Mouse (Mus musculus): ENCODE data around the gene Rac2. TPM values are rescaled to one million over a fixed set of nuclear protein-coding genes. Genes with fewer than 3 reads are reported as not detected.

Gene Rac2
- polyA plus RNA-seq, 1 experiment from 2014 or later, result 7.4 TPM

DNA sequence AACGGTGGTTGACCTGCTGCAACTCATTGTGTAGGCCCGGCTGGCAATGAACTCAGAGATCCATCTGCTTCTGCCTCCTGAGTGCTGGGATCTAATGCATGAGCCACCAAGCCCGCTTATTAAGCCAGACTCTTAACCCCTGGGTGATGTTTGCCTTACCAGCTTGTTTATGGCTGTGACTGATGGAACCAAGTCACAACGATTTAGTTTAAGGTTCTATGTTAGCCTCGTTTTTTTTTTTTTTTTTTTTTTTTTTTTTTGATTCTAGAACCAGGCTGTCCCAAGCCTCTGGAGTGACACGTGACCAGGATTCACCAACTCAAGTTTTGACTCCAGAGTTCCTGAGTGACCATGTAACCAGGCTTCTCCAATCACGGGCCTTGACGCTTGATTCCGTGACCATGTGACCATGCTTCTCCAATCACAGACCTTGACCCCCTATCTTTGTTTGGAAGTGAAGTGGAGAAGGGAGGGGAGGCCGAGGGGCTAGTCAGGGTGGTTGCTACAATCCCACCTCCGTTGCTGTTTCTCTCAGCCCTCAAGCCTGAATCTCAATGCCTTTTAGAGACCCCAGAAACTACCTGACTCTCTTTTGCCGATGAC is 63.2 kb downstream of the Rac2 start:
- H3K4me2 ChIP-seq, result peak overlapping the region; percentile 4; the same call in 1 of the 2 replicates
- no peak overlapping the region for H3K27ac ChIP-seq
- peaks cover 6% of the 10 kb centered on the region for H3K4me1 ChIP-seq
- 48% methylated on average over 12 of the region's 12 CpGs for WGBS
- no peaks in the 10 kb centered on the region for H3K9me3 ChIP-seq
- H3K27me3 ChIP-seq (replicated peaks), result no peaks in the 10 kb centered on the region
- H3K36me3 ChIP-seq (replicated peaks), result no peaks in the 10 kb centered on the region
- H3K9ac ChIP-seq, result no peak overlapping the region
- ATAC-seq (replicated peaks), result no peak
- no peak overlapping the region for H3K4me3 ChIP-seq

Other genes with a start within 250 kb of the Rac2 start
- 0.50 and 0.74 TPM in 2 replicates for gene Csf2rb, start 247.0 kb downstream of the Rac2 start, polyA plus RNA-seq (2015; fragmentation: Nextera tagmentation; extraction: Ambion mirVana)
- gene Tex33, start 176.9 kb downstream of the Rac2 start, polyA plus RNA-seq (2015; fragmentation: Nextera tagmentation; extraction: Ambion mirVana), result not detected in 2 replicates
- 11.5 and 15.6 TPM in 2 replicates for gene Tst, start 166.9 kb downstream of the Rac2 start, polyA plus RNA-seq (2015; fragmentation: Nextera tagmentation; extraction: Ambion mirVana)
- 4.3 and 5.3 TPM in 2 replicates for gene Mpst, start 166.4 kb downstream of the Rac2 start, polyA plus RNA-seq (2015; fragmentation: Nextera tagmentation; extraction: Ambion mirVana)
- gene Kctd17, start 144.2 kb downstream of the Rac2 start, polyA plus RNA-seq (2015; fragmentation: Nextera tagmentation; extraction: Ambion mirVana), result 162 and 163 TPM in 2 replicates
- gene Tmprss6, start 104.1 kb downstream of the Rac2 start, polyA plus RNA-seq (2015; fragmentation: Nextera tagmentation; extraction: Ambion mirVana), result 0.28 and 0.61 TPM in 2 replicates
- gene Il2rb, start 77.5 kb downstream of the Rac2 start, polyA plus RNA-seq (2015; fragmentation: Nextera tagmentation; extraction: Ambion mirVana), result 0.05 TPM in 1 of 2 replicates, not detected in the other
- 6.6 and 7.5 TPM in 2 replicates for gene C1qtnf6, start 41.4 kb downstream of the Rac2 start, polyA plus RNA-seq (2015; fragmentation: Nextera tagmentation; extraction: Ambion mirVana)
- 0.31 and 0.56 TPM in 2 replicates for gene Sstr3, start 28.1 kb downstream of the Rac2 start, polyA plus RNA-seq (2015; fragmentation: Nextera tagmentation; extraction: Ambion mirVana)
- gene Cyth4, start 24.3 kb upstream of the Rac2 start, polyA plus RNA-seq (2015; fragmentation: Nextera tagmentation; extraction: Ambion mirVana), result 5.6 and 6.4 TPM in 2 replicates
- 10.1 and 11.1 TPM in 2 replicates for gene Elfn2, start 146.0 kb upstream of the Rac2 start, polyA plus RNA-seq (2015; fragmentation: Nextera tagmentation; extraction: Ambion mirVana)
- gene Mfng, start 200.7 kb upstream of the Rac2 start, polyA plus RNA-seq (2015; fragmentation: Nextera tagmentation; extraction: Ambion mirVana), result 27.1 and 30.1 TPM in 2 replicates
- 2.1 and 2.3 TPM in 2 replicates for gene Card10, start 230.3 kb upstream of the Rac2 start, polyA plus RNA-seq (2015; fragmentation: Nextera tagmentation; extraction: Ambion mirVana)